Mouse (Mus musculus) liver, adult 2 months (tissue): Measurements from ENCODE around the gene Dock1.

Experiments used
- CTCF ChIP-seq: fragments of 200-500 bp; IDR thresholded peaks from 2 replicates; pipeline ENCODE4 v1.5.1; 2011; ENCODE audit warnings: low read depth, low read length, control low read depth
- POLR2A ChIP-seq: fragments of 200-500 bp; IDR thresholded peaks from 2 replicates; pipeline ENCODE4 v1.6.1; 2011; ENCODE audit warnings: low read length, control low read depth; ENCODE audit not compliant: insufficient read depth; ENCODE audit errors: extremely low read depth

GRCm38 (mm10) chr7:135077806-135078205 is 407.4 kb downstream of the Dock1 start:
- no peak for TF ChIP-seq CTCF
- no peak for TF ChIP-seq POLR2A
